Mouse (Mus musculus): Measurements from ENCODE around the gene Chl1. TPM values are rescaled to one million over a fixed set of nuclear protein-coding genes. Genes with fewer than 3 reads are reported as not detected.

The Chl1 gene
- polyA plus RNA-seq, 1 experiment from 2014 or later: 6.2 TPM

DNA sequence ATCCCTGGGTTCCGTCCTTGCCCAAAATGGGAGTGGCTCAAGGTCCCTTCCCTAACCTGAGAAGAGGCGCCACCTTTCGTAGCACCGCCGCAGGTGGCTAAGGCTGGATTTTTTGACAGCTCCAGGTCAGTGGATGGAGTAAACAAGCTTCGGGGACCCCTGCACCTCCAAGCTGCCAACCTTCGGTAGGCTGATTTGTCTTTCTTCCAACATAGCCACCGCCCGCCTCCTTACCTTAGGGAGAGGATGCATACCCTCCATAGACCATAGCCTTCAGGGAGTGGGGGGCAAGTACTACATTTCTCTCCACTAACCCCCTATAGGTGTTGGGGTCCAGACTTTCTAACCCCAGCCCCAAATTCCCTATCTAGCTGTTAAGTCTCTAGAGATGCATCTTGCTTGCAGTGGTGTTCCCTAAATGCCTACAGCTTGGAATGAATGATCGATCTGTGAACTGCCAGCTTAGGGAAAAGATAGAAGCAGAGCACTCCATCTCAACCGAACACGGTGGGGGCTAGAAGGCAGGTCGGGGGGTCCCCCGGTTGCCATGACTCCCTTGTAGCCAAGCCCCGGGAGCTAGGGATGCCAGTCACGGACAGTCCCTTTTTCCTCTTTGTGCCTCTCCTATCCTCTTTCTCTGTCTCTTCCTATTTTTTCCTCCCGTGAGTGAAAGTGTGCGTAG, 1.0 kb downstream of the Chl1 start:
- Histone ChIP-seq H3K4me2 (ENCODE audit: low read depth, low read length, severe bottlenecking) (peak overlapping the region; percentile 84), H3K4me1 (replicated peaks; ENCODE audit: control insufficient read depth, insufficient read depth, low read length) (peaks cover 2% of the 10 kb centered on the region; the same call in 1 of the 2 replicates), H3K27ac (ENCODE audit: low read depth, low read length) (no peak overlapping the region), H3K27me3 (ENCODE audit: control insufficient read depth, insufficient read depth, low read length) (peaks cover 24% of the 10 kb centered on the region), H3K36me3 (ENCODE audit: control insufficient read depth, insufficient read depth, low read length) (no peaks in the 10 kb centered on the region), H3K4me3 (ENCODE audit: low read depth, low read length) (peak overlapping the region; percentile 44), H3K9me3 (ENCODE audit: control insufficient read depth, low read length) (no peaks in the 10 kb centered on the region), H3K9ac (ENCODE audit: low read length) (peak overlapping the region; percentile 53)
- WGBS: 3% methylated on average over 18 of the region's 18 CpGs
- peak; percentile 31 for ATAC-seq (replicated peaks; ENCODE audit: low FRiP score)
- peak; percentile 57 for DNase-seq (ENCODE audit: low spot score)

DNA sequence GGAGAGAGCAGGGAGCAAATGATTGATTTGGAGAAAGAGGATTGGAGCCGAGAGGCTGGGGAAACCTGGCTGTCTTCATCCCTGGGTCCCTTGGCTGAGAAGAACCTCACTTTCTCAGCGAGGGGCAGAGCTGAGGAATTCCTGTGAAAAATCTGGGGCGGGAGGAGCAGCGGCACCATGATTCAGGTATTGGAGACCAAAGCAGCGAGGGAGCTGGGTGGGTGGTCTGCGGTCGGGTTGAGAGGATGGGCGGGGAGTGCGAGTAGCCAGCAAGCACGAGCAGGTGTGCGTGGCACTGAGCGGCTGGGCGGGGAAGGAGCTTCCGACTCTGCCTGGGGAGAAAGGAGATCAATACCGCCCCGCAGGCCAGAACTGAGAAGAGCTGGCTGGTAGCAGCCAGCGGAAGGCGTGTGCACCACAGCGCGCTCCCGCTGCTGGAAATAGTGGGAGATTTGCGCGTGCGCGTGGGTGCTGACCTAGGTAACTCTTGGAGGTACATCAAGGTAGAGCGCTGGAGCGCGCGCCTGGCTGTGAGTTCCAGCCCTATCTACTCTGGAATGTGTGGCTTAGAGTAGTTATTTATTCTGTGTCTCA, 1.7 kb downstream of the Chl1 start:
- no peaks in the 10 kb centered on the region for H3K36me3 ChIP-seq (ENCODE audit: control insufficient read depth, insufficient read depth, low read length)
- H3K27me3 ChIP-seq (ENCODE audit: control insufficient read depth, insufficient read depth, low read length): peaks cover 24% of the 10 kb centered on the region
- no peaks in the 10 kb centered on the region for H3K9me3 ChIP-seq (ENCODE audit: control insufficient read depth, low read length)
- H3K9ac ChIP-seq (ENCODE audit: low read length): peak overlapping the region; percentile 53
- H3K4me3 ChIP-seq (ENCODE audit: low read depth, low read length): peak overlapping the region; percentile 44
- H3K4me2 ChIP-seq (ENCODE audit: low read depth, low read length, severe bottlenecking): peak overlapping the region; percentile 84
- peaks cover 2% of the 10 kb centered on the region; the same call in 1 of the 2 replicates for H3K4me1 ChIP-seq (replicated peaks; ENCODE audit: control insufficient read depth, insufficient read depth, low read length)
- DNase-seq (ENCODE audit: low spot score) (peak; percentile 75), ATAC-seq (replicated peaks; ENCODE audit: low FRiP score) (peak; percentile 79)
- H3K27ac ChIP-seq (ENCODE audit: low read depth, low read length): no peak overlapping the region
- WGBS: 2% methylated on average over 29 of the region's 29 CpGs

DNA sequence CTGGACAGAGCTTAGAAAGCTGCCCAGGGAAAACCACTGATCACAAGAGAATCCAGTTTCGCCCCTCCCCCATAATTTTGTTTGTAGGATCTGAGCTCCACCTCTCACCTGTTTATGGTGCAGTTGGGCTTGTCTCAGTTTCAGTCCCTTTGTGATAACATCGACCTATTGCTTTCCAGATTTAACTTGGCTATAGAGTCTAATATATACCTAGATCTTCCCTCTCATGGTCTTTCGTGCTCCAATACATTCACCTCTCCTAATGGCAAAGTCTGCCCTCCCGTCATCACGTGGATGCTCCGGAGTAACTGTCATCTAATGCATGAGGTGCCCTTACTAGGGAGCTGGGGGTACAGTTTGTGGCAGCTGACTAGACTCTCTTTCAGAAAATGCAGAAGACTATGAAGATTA, 2.5 kb downstream of the Chl1 start:
- Histone ChIP-seq H3K4me1 (replicated peaks; ENCODE audit: control insufficient read depth, insufficient read depth, low read length) (peaks cover 2% of the 10 kb centered on the region; the same call in 1 of the 2 replicates), H3K36me3 (ENCODE audit: control insufficient read depth, insufficient read depth, low read length) (no peaks in the 10 kb centered on the region), H3K4me2 (ENCODE audit: low read depth, low read length, severe bottlenecking) (no peak overlapping the region), H3K9me3 (ENCODE audit: control insufficient read depth, low read length) (no peaks in the 10 kb centered on the region), H3K9ac (ENCODE audit: low read length) (no peak overlapping the region), H3K27me3 (ENCODE audit: control insufficient read depth, insufficient read depth, low read length) (peaks cover 24% of the 10 kb centered on the region), H3K27ac (ENCODE audit: low read depth, low read length) (no peak overlapping the region), H3K4me3 (ENCODE audit: low read depth, low read length) (no peak overlapping the region)
- DNase-seq (ENCODE audit: low spot score) (no peak), ATAC-seq (replicated peaks; ENCODE audit: low FRiP score) (no peak)
- 58% methylated on average over 6 of the region's 6 CpGs for WGBS

- Histone ChIP-seq H3K27ac (ENCODE audit: low read depth, low read length) (no peak overlapping the region), H3K4me2 (ENCODE audit: low read depth, low read length, severe bottlenecking) (no peak overlapping the region), H3K9me3 (ENCODE audit: control insufficient read depth, low read length) (no peaks in the 10 kb centered on the region), H3K4me3 (ENCODE audit: low read depth, low read length) (no peak overlapping the region), H3K27me3 (ENCODE audit: control insufficient read depth, insufficient read depth, low read length) (peaks cover 24% of the 10 kb centered on the region), H3K4me1 (replicated peaks; ENCODE audit: control insufficient read depth, insufficient read depth, low read length) (peaks cover 2% of the 10 kb centered on the region; the same call in 1 of the 2 replicates), H3K36me3 (ENCODE audit: control insufficient read depth, insufficient read depth, low read length) (no peaks in the 10 kb centered on the region), H3K9ac (ENCODE audit: low read length) (no peak overlapping the region)
- DNase-seq (ENCODE audit: low spot score): no peak
- ATAC-seq (replicated peaks; ENCODE audit: low FRiP score): no peak
- WGBS: 67% methylated on average over 8 of the region's 8 CpGs
Observed at GRCm38 (mm10) chr6:103513621-103514241, 3.3 kb downstream of the Chl1 start.

DNA sequence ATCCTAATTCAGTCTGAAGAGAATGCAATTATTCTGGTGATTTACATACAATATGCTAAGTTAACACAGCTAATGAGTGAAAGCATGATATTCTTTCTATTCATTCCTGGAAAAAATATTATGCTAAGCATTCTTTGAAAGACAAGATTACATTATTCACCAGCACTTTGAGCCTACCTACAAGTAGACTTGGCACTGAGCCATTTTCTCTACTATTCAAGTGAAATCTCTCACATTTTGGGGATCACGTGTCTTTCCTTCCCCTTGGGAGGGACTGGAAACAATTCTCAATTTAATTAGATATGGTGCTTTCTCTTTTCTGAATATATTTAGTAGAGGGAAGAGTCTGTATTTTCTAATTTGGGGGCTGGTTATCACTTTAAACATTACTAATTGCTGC, 4.0 kb downstream of the Chl1 start:
- Histone ChIP-seq H3K27ac (ENCODE audit: low read depth, low read length) (no peak overlapping the region), H3K4me1 (replicated peaks; ENCODE audit: control insufficient read depth, insufficient read depth, low read length) (peaks cover 2% of the 10 kb centered on the region; the same call in 1 of the 2 replicates), H3K36me3 (ENCODE audit: control insufficient read depth, insufficient read depth, low read length) (no peaks in the 10 kb centered on the region), H3K27me3 (ENCODE audit: control insufficient read depth, insufficient read depth, low read length) (peaks cover 24% of the 10 kb centered on the region), H3K4me2 (ENCODE audit: low read depth, low read length, severe bottlenecking) (no peak overlapping the region), H3K9me3 (ENCODE audit: control insufficient read depth, low read length) (no peaks in the 10 kb centered on the region), H3K9ac (ENCODE audit: low read length) (no peak overlapping the region), H3K4me3 (ENCODE audit: low read depth, low read length) (no peak overlapping the region)
- ATAC-seq (replicated peaks; ENCODE audit: low FRiP score): no peak
- no peak for DNase-seq (ENCODE audit: low spot score)
- WGBS: 40% methylated on average over 1 of the region's 1 CpGs

- Histone ChIP-seq H3K4me2 (ENCODE audit: low read depth, low read length, severe bottlenecking) (no peak overlapping the region), H3K27me3 (ENCODE audit: control insufficient read depth, insufficient read depth, low read length) (peaks cover 24% of the 10 kb centered on the region), H3K9ac (ENCODE audit: low read length) (no peak overlapping the region), H3K9me3 (ENCODE audit: control insufficient read depth, low read length) (no peaks in the 10 kb centered on the region), H3K36me3 (ENCODE audit: control insufficient read depth, insufficient read depth, low read length) (no peaks in the 10 kb centered on the region), H3K27ac (ENCODE audit: low read depth, low read length) (no peak overlapping the region), H3K4me3 (ENCODE audit: low read depth, low read length) (no peak overlapping the region), H3K4me1 (replicated peaks; ENCODE audit: control insufficient read depth, insufficient read depth, low read length) (peaks cover 2% of the 10 kb centered on the region; the same call in 1 of the 2 replicates)
- WGBS: 62% methylated on average over 1 of the region's 1 CpGs
- 0 out of 2 replicates have a peak, but pooled peaks have one; percentile 4 for ATAC-seq (replicated peaks; ENCODE audit: low FRiP score)
- DNase-seq (ENCODE audit: low spot score): no peak
Observed at GRCm38 (mm10) chr6:103514756-103515155, 4.4 kb downstream of the Chl1 start.

DNA sequence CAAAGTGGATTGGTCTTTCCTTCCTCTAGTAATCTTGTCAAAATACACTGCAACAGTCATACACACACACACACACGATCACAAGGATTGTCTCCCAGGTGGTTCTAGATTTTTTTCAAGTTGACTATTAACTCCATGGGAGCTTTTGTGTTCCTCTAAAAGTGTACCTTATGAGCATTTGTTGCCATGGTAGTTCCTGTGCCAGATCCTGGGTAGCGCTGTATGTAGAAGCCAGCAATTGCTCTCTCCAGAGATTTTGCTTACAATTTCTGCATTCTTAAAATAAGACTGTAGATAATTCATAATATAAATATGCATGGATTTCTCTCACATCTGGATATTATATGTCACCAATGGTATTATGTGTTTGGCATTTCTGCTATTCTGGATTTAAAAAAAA, 9.2 kb downstream of the Chl1 start:
- no peak overlapping the region for H3K9ac ChIP-seq (ENCODE audit: low read length)
- 79% methylated on average over 2 of the region's 2 CpGs for WGBS
- no peaks in the 10 kb centered on the region for H3K4me1 ChIP-seq (replicated peaks; ENCODE audit: control insufficient read depth, insufficient read depth, low read length)
- no peaks in the 10 kb centered on the region for H3K36me3 ChIP-seq (ENCODE audit: control insufficient read depth, insufficient read depth, low read length)
- H3K27me3 ChIP-seq (ENCODE audit: control insufficient read depth, insufficient read depth, low read length): no peaks in the 10 kb centered on the region
- ATAC-seq (replicated peaks; ENCODE audit: low FRiP score) (no peak), DNase-seq (ENCODE audit: low spot score) (no peak)
- H3K9me3 ChIP-seq (ENCODE audit: control insufficient read depth, low read length): no peaks in the 10 kb centered on the region
- no peak overlapping the region for H3K4me3 ChIP-seq (ENCODE audit: low read depth, low read length)
- no peak overlapping the region for H3K4me2 ChIP-seq (ENCODE audit: low read depth, low read length, severe bottlenecking)
- no peak overlapping the region for H3K27ac ChIP-seq (ENCODE audit: low read depth, low read length)

GRCm38 (mm10) chr6:103525326-103526024, 15.1 kb downstream of the Chl1 start:
- no peak overlapping the region for H3K4me2 ChIP-seq (ENCODE audit: low read depth, low read length, severe bottlenecking)
- no peak overlapping the region for H3K4me3 ChIP-seq (ENCODE audit: low read depth, low read length)
- H3K4me1 ChIP-seq (replicated peaks; ENCODE audit: control insufficient read depth, insufficient read depth, low read length): no peaks in the 10 kb centered on the region
- H3K27me3 ChIP-seq (ENCODE audit: control insufficient read depth, insufficient read depth, low read length): no peaks in the 10 kb centered on the region
- H3K9ac ChIP-seq (ENCODE audit: low read length): no peak overlapping the region
- H3K27ac ChIP-seq (ENCODE audit: low read depth, low read length): no peak overlapping the region
- H3K9me3 ChIP-seq (ENCODE audit: control insufficient read depth, low read length): no peaks in the 10 kb centered on the region
- H3K36me3 ChIP-seq (ENCODE audit: control insufficient read depth, insufficient read depth, low read length): no peaks in the 10 kb centered on the region
- no peak for DNase-seq (ENCODE audit: low spot score)
- ATAC-seq (replicated peaks; ENCODE audit: low FRiP score): no peak
- WGBS: 91% methylated on average over 2 of the region's 2 CpGs

Measured in forebrain, embryonic 11.5 days (tissue).